Mouse (Mus musculus): ENCODE data around the gene Tmem213. TPM values are rescaled to one million over a fixed set of nuclear protein-coding genes. Genes with fewer than 3 reads are reported as not detected.

Gene Tmem213
- polyA plus RNA-seq (2012; rRNA removed): 5.8 and 7.3 TPM in 2 replicates

DNA sequence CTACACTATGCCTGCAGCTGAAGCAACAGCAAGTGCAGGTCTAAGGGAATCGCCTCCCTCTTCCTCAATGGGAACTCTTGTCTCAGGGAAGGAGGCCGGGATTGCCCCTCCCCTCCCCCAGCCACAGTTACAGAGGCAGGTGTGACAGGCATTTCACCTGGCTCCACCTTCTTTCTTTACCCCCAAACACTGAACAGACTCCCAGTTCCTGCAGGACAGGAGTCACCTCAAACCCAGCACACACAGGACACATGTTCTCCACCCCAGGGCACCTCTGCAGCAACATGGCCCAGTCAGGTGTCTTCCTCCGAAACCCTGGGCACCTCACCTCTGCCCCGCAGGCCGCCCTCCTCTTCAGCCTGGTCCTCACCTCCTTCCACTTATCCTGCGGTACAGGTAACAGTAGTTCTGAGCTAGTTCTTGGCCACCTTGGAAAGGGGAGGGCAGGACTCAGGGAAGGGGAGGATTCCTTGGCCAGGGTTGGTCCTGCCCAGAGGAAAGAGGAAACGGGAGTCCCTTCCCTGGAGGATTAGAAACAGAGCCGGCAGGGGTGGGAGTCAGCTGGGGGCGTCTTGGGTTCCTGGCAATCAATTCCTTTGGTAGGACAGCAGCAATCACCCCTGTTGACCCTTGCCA is at the start of gene Tmem213:
TSS of gene Tmem213 (plus strand) at position 96 of the 636 bp plus-strand sequence.

DNA sequence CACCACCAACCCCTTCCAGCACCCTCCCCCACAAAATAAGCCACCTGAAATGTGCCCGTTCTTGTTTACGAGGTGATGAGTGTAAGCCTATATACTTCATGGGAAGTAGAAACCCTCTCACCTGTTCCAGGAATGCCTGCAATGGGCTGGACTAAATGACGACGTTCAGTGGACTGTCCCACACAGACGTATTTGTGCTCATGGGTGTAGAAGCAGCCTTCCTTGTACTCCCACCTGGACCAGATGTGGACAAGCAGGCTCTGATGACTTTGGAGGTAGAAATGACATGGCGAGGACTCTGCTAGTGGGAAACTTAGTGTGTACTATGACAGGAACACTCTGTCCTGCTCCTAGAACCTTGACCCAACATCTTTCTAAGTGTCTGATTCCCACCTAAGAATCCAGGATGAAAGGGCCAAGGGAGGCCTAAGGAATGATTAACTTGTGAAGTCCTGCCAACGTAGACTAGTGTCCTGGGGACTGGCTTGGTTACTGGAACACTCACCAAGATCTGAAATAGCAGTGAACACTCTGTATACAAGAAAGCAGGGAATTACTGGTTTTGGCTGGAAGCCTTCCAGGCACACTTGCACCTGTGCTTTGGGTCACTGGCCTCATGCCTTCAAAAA is 15.3 kb downstream of the Tmem213 start, which contains the start of gene Atp6v0a4:
TSS of gene Atp6v0a4 (minus strand) at position 380 of the 629 bp plus-strand sequence.

Other genes with a start within 250 kb of the Tmem213 start
- gene Trim24, start 238.4 kb upstream of the Tmem213 start, polyA plus RNA-seq (2012; rRNA removed): 4.7 and 6.3 TPM in 2 replicates
- gene Svopl, start 62.3 kb upstream of the Tmem213 start, polyA plus RNA-seq (2012; rRNA removed): 0.51 and 0.78 TPM in 2 replicates
- gene Atp6v0a4, start 15.3 kb downstream of the Tmem213 start, polyA plus RNA-seq (2012; rRNA removed): 6.4 and 11.4 TPM in 2 replicates
- 0.92 and 1.1 TPM in 2 replicates for gene D630045J12Rik, start 144.8 kb downstream of the Tmem213 start, polyA plus RNA-seq (2012; rRNA removed)
- 0.59 and 0.68 TPM in 2 replicates for gene Zc3hav1l, start 190.0 kb downstream of the Tmem213 start, polyA plus RNA-seq (2012; rRNA removed)
- gene Zc3hav1, start 245.3 kb downstream of the Tmem213 start, polyA plus RNA-seq (2012; rRNA removed): 6.1 and 8.0 TPM in 2 replicates

Data from stomach, adult 2 months (tissue).